Mouse (Mus musculus) ES-Bruce4 (cell line): ENCODE results near the gene Cand1. TPM values are rescaled to one million over a fixed set of nuclear protein-coding genes. Genes with fewer than 3 reads are reported as not detected.

Source experiments
- H3K27ac ChIP-seq: 2 replicates; pipeline ENCODE4 v1.5.1; 2012; ENCODE audit warnings: low read length, inconsistent platforms; ENCODE audit not compliant: insufficient read depth
- H3K27me3 ChIP-seq: 2 replicates; pipeline ENCODE4 v1.6.1; 2012; ENCODE audit warnings: mild to moderate bottlenecking, low read length, inconsistent platforms; ENCODE audit not compliant: control insufficient read depth, poor library complexity, insufficient read depth, severe bottlenecking
- H3K36me3 ChIP-seq: 2 replicates; pipeline ENCODE4 v1.6.1; 2012; ENCODE audit warnings: inconsistent platforms, mild to moderate bottlenecking, low read length, moderate library complexity; ENCODE audit not compliant: control insufficient read depth, poor library complexity, insufficient read depth, severe bottlenecking
- H3K4me1 ChIP-seq: one replicate; pipeline ENCODE4 v1.8.1; 2011; ENCODE audit warnings: low read length; ENCODE audit not compliant: control insufficient read depth, insufficient read depth
- H3K4me3 ChIP-seq: 2 replicates; pipeline ENCODE4 v1.5.1; 2011; ENCODE audit warnings: low read depth, mild to moderate bottlenecking, low read length
- H3K9ac ChIP-seq: 2 replicates; pipeline ENCODE4 v1.6.1; 2012; ENCODE audit warnings: low read depth, mild to moderate bottlenecking, inconsistent platforms; ENCODE audit not compliant: poor library complexity, severe bottlenecking
- H3K9me3 ChIP-seq: replicated peaks from 2 replicates; pipeline ENCODE4 v1.6.1; 2012; ENCODE audit warnings: mild to moderate bottlenecking, low read length, inconsistent platforms; ENCODE audit not compliant: control insufficient read depth, poor library complexity, insufficient read depth, severe bottlenecking
- CTCF ChIP-seq: IDR thresholded peaks from one replicate; pipeline ENCODE4 v1.8.1; 2011; ENCODE audit warnings: low read depth, low read length
- EP300 ChIP-seq: IDR thresholded peaks from 2 replicates; pipeline ENCODE4 v1.6.1; 2011; ENCODE audit warnings: low read depth, low read length; ENCODE audit not compliant: insufficient read depth
- POLR2A ChIP-seq: IDR thresholded peaks from one replicate; pipeline ENCODE4 v1.8.1; 2011; ENCODE audit warnings: low read length; ENCODE audit not compliant: insufficient read depth
- polyA plus RNA-seq: library from polyadenylated mRNA; stranded (reverse); fragments of >200 nt; gene quantifications from 2 replicates; pipeline ENCODE4 v1.2.4, GENCODE M21; 2011; ENCODE audit warnings: low read depth; ENCODE audit not compliant: missing spikeins, insufficient read depth, insufficient read length

Cand1 gene
- polyA plus RNA-seq, 1 experiment: 170 TPM

GRCm38 (mm10) chr10:119187720-119188119 is 52.1 kb downstream of the Cand1 start:
- no peak overlapping the region for H3K27ac ChIP-seq
- H3K36me3 ChIP-seq: no peaks in the 10 kb centered on the region
- no peaks in the 10 kb centered on the region for H3K9me3 ChIP-seq
- no peak for TF ChIP-seq POLR2A
- no peak for TF ChIP-seq EP300
- TF ChIP-seq CTCF: no peak
- no peaks in the 10 kb centered on the region for H3K27me3 ChIP-seq
- H3K9ac ChIP-seq: no peak overlapping the region
- no peak overlapping the region for H3K4me3 ChIP-seq
- no peaks in the 10 kb centered on the region for H3K4me1 ChIP-seq

- no peaks in the 10 kb centered on the region for H3K27me3 ChIP-seq
- no peaks in the 10 kb centered on the region for H3K9me3 ChIP-seq
- no peak overlapping the region for H3K27ac ChIP-seq
- TF ChIP-seq EP300: no peak
- TF ChIP-seq CTCF: no peak
- no peak for TF ChIP-seq POLR2A
- H3K36me3 ChIP-seq: no peaks in the 10 kb centered on the region
- H3K4me3 ChIP-seq: no peak overlapping the region
- H3K9ac ChIP-seq: no peak overlapping the region
- peaks cover 1% of the 10 kb centered on the region for H3K4me1 ChIP-seq
These were observed 70.2 kb downstream of the Cand1 start for GRCm38 (mm10) chr10:119169656-119170055.

- Histone ChIP-seq H3K36me3 (no peaks in the 10 kb centered on the region), H3K27me3 (no peaks in the 10 kb centered on the region), H3K4me3 (no peak overlapping the region), H3K9me3 (no peaks in the 10 kb centered on the region), H3K27ac (no peak overlapping the region), H3K4me1 (peaks cover 1% of the 10 kb centered on the region), H3K9ac (no peak overlapping the region)
- TF ChIP-seq EP300: no peak
These were observed 70.6 kb downstream of the Cand1 start for GRCm38 (mm10) chr10:119169237-119169636.

- H3K27me3 ChIP-seq: no peaks in the 10 kb centered on the region
- H3K9me3 ChIP-seq: no peaks in the 10 kb centered on the region
- no peaks in the 10 kb centered on the region for H3K36me3 ChIP-seq
- no peak for TF ChIP-seq POLR2A
- TF ChIP-seq CTCF: peak; percentile 46
- H3K27ac ChIP-seq: no peak overlapping the region
- H3K4me3 ChIP-seq: no peak overlapping the region
- peaks cover 1% of the 10 kb centered on the region for H3K4me1 ChIP-seq
- H3K9ac ChIP-seq: no peak overlapping the region
These were observed 71.1 kb downstream of the Cand1 start for GRCm38 (mm10) chr10:119168791-119169190.

GRCm38 (mm10) chr10:119167858-119168257 is 72.0 kb downstream of the Cand1 start:
- TF ChIP-seq CTCF (no peak), POLR2A (no peak), EP300 (no peak)
- no peak overlapping the region for H3K27ac ChIP-seq
- no peak overlapping the region for H3K9ac ChIP-seq
- no peaks in the 10 kb centered on the region for H3K9me3 ChIP-seq
- H3K36me3 ChIP-seq: no peaks in the 10 kb centered on the region
- H3K4me3 ChIP-seq: no peak overlapping the region
- H3K27me3 ChIP-seq: no peaks in the 10 kb centered on the region
- H3K4me1 ChIP-seq: peaks cover 1% of the 10 kb centered on the region

GRCm38 (mm10) chr10:119165051-119165450 is 74.8 kb downstream of the Cand1 start:
- Histone ChIP-seq H3K4me3 (no peak overlapping the region), H3K27ac (no peak overlapping the region), H3K9me3 (no peaks in the 10 kb centered on the region), H3K36me3 (no peaks in the 10 kb centered on the region), H3K9ac (no peak overlapping the region), H3K27me3 (no peaks in the 10 kb centered on the region), H3K4me1 (no peaks in the 10 kb centered on the region)
- TF ChIP-seq CTCF (no peak), POLR2A (no peak), EP300 (no peak)
